ENCODE assay signal across 9 mouse cellular contexts in the genomic region with DNA sequence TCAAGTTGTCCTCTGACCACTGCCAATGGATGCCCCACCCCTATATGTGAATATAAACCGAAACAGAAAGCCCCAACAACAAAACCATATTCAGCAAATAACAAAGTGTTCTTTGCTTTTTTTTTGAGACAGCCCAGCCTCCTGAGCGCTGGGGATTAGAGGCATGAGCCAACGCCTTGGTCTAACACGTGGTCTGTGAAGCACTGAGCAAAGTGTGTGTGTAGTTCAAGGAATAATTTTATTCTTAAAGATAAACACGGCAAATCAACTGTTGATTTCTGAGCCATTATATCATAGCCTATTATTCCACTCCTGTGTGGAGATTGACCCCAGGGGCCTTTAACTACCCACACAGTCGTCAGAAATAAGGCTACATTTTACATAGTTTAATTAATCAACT. TPM values are rescaled to one million over a fixed set of nuclear protein-coding genes. Genes with fewer than 3 reads are reported as not detected.
DNase-seq lines count a peak whose midpoint lies in the region; ATAC-seq and TF ChIP-seq lines count a peak whose summit lies in the region.
"Had no signal": no experiment of that assay in that cellular context is flagged by ENCODE, and none has a peak within 500 bp of the region (broad histone marks: within the 10 kb centered on the region; RNA-seq: fewer than 3 reads in every experiment).

No protein-coding gene starts in this region.

- TF ChIP-seq CTCF in heart, postnatal 0 days (IDR thresholded peaks at IDR 0.05; ENCODE audit: low read depth), result no peak

- H3K27ac ChIP-seq in heart, postnatal 0 days (ENCODE audit: low read depth), result no peak overlapping the region
- no peak overlapping the region for H3K27ac ChIP-seq in hindbrain, embryonic 16.5 days (ENCODE audit: low read depth, low read length)
- no peak overlapping the region for H3K27ac ChIP-seq in midbrain, embryonic 16.5 days (ENCODE audit: low read length)

- no peak for TF ChIP-seq EP300 in heart, postnatal 0 days (IDR thresholded peaks at IDR 0.05; ENCODE audit: low read depth)

- peaks cover 18% of the 10 kb centered on the region for H3K4me1 ChIP-seq in heart, postnatal 0 days (ENCODE audit: control insufficient read depth, insufficient read depth)
- H3K4me1 ChIP-seq in hindbrain, embryonic 16.5 days (ENCODE audit: control insufficient read depth, insufficient read depth, low read depth, low read length), result peaks cover 26% of the 10 kb centered on the region
- peaks cover 25% of the 10 kb centered on the region for H3K4me1 ChIP-seq in midbrain, embryonic 16.5 days (ENCODE audit: control insufficient read depth, insufficient read depth, low read length)

- no peak for DNase-seq in heart, postnatal 0 days (ENCODE audit: low spot score)
- DNase-seq in heart, postnatal 4 days, result no peak
- DNase-seq in adipocyte (ENCODE audit: low spot score), result peak; percentile 50
- no peak for DNase-seq in retina, embryonic 14.5 days (ENCODE audit: low spot score)
- DNase-seq in adrenal gland, postnatal 10 days, result no peak
- DNase-seq in spleen, postnatal 10 days (ENCODE audit: low spot score in 2 of 2), result no peak

- no peak overlapping the region for H3K9ac ChIP-seq in heart, postnatal 0 days (replicated peaks; ENCODE audit: low read depth, low read length)
- H3K9ac ChIP-seq in hindbrain, embryonic 16.5 days (ENCODE audit: low read depth, low read length), result no peak overlapping the region
- no peak overlapping the region for H3K9ac ChIP-seq in midbrain, embryonic 16.5 days (ENCODE audit: low read depth, low read length)

- WGBS in heart, postnatal 0 days, result 70% methylated on average over 6 of the region's 6 CpGs
- WGBS in hindbrain, embryonic 16.5 days, result 79% methylated on average over 6 of the region's 6 CpGs
- 68% methylated on average over 6 of the region's 6 CpGs for WGBS in midbrain, embryonic 16.5 days

- H3K4me3 ChIP-seq in heart, postnatal 0 days (ENCODE audit: low read depth, low read length), result no peak overlapping the region
- H3K4me3 ChIP-seq in hindbrain, embryonic 16.5 days (ENCODE audit: low read length), result no peak overlapping the region
- H3K4me3 ChIP-seq in midbrain, embryonic 16.5 days (ENCODE audit: low read depth, low read length), result peak overlapping the region; percentile 86

- peaks cover 23% of the 10 kb centered on the region for H3K36me3 ChIP-seq in heart, postnatal 0 days (replicated peaks; ENCODE audit: control insufficient read depth, insufficient read depth, low read length)
- H3K36me3 ChIP-seq in hindbrain, embryonic 16.5 days (ENCODE audit: control insufficient read depth, insufficient read depth, low read length), result peaks cover 17% of the 10 kb centered on the region
- H3K36me3 ChIP-seq in midbrain, embryonic 16.5 days (ENCODE audit: control insufficient read depth, insufficient read depth, low read length), result peaks cover 19% of the 10 kb centered on the region

- no peak for ATAC-seq in heart, postnatal 0 days (ENCODE audit: insufficient read depth, low read depth)
- no peak for ATAC-seq in hindbrain, embryonic 16.5 days
- no peak for ATAC-seq in midbrain, embryonic 16.5 days

- H3K27me3 ChIP-seq in heart, postnatal 0 days (ENCODE audit: control insufficient read depth, insufficient read depth, low read length), result no peaks in the 10 kb centered on the region
- no peaks in the 10 kb centered on the region for H3K27me3 ChIP-seq in hindbrain, embryonic 16.5 days (replicated peaks; ENCODE audit: control insufficient read depth, insufficient read depth, low read length)
- no peaks in the 10 kb centered on the region for H3K27me3 ChIP-seq in midbrain, embryonic 16.5 days (ENCODE audit: control insufficient read depth, insufficient read depth, low read depth, low read length)

- no peaks in the 10 kb centered on the region for H3K9me3 ChIP-seq in heart, postnatal 0 days (replicated peaks; ENCODE audit: control insufficient read depth, low read length)
- H3K9me3 ChIP-seq in hindbrain, embryonic 16.5 days (ENCODE audit: control insufficient read depth, low read length), result no peaks in the 10 kb centered on the region
- H3K9me3 ChIP-seq in midbrain, embryonic 16.5 days (replicated peaks; ENCODE audit: control insufficient read depth, low read length, poor library complexity, severe bottlenecking), result no peaks in the 10 kb centered on the region

- peak overlapping the region; percentile 83; the same call in 1 of the 2 replicates for H3K4me2 ChIP-seq in heart, postnatal 0 days (ENCODE audit: low read depth, low read length)
- peak overlapping the region; percentile 93 for H3K4me2 ChIP-seq in hindbrain, embryonic 16.5 days (ENCODE audit: low read length)
- peak overlapping the region; percentile 69 for H3K4me2 ChIP-seq in midbrain, embryonic 16.5 days (ENCODE audit: low read length)

RNA-seq across cellular contexts. Expression of a gene that starts 1.6 kb away (rescaled TPM):
- 85.8 and 104 TPM in 2 replicates for total RNA-seq in heart, postnatal 0 days (2014; rRNA removed; ENCODE audit: low replicate concordance)
- polyA plus RNA-seq in heart, postnatal 0 days (2015; fragmentation: Nextera tagmentation; extraction: Ambion mirVana), result 243 and 248 TPM in 2 replicates
- total RNA-seq in heart, postnatal 4 days (2021), result 100 to 1,000 TPM; 182 to 189 TPM
- 283 and 334 TPM in 2 replicates for polyA plus RNA-seq in hindbrain, embryonic 16.5 days (2015; fragmentation: Nextera tagmentation; extraction: Ambion mirVana)
- polyA plus RNA-seq in midbrain, embryonic 16.5 days (2015; fragmentation: Nextera tagmentation; extraction: Ambion mirVana), result 289 and 307 TPM in 2 replicates
- total RNA-seq in adrenal gland, postnatal 10 days (2021), result 100 to 1,000 TPM; 234 to 247 TPM

RNA-seq across cellular contexts. Expression of a gene that starts 38.5 kb away (rescaled TPM):
- not detected in 2 replicates for total RNA-seq in heart, postnatal 0 days (2014; rRNA removed; ENCODE audit: low replicate concordance)
- polyA plus RNA-seq in heart, postnatal 0 days (2015; fragmentation: Nextera tagmentation; extraction: Ambion mirVana), result 0.08 and 0.10 TPM in 2 replicates
- total RNA-seq in heart, postnatal 4 days (2021), result not detected
- polyA plus RNA-seq in hindbrain, embryonic 16.5 days (2015; fragmentation: Nextera tagmentation; extraction: Ambion mirVana), result 0.10 and 0.30 TPM in 2 replicates
- polyA plus RNA-seq in midbrain, embryonic 16.5 days (2015; fragmentation: Nextera tagmentation; extraction: Ambion mirVana), result 0.11 TPM in 1 of 2 replicates, not detected in the other
- total RNA-seq in adrenal gland, postnatal 10 days (2021), result 1 to 10 TPM; 6.3 to 6.7 TPM
- total RNA-seq: neutrophil, adult 5-6 weeks had no signal

RNA-seq across cellular contexts. Expression of a gene that starts 54.3 kb away (rescaled TPM):
- total RNA-seq in heart, postnatal 0 days (2014; rRNA removed; ENCODE audit: low replicate concordance), result not detected in 2 replicates
- polyA plus RNA-seq in heart, postnatal 0 days (2015; fragmentation: Nextera tagmentation; extraction: Ambion mirVana), result not detected in 2 replicates
- not detected for total RNA-seq in heart, postnatal 4 days (2021)
- not detected in 2 replicates for polyA plus RNA-seq in hindbrain, embryonic 16.5 days (2015; fragmentation: Nextera tagmentation; extraction: Ambion mirVana)
- polyA plus RNA-seq in midbrain, embryonic 16.5 days (2015; fragmentation: Nextera tagmentation; extraction: Ambion mirVana), result not detected in 2 replicates
- total RNA-seq in adrenal gland, postnatal 10 days (2021), result not detected
- total RNA-seq: neutrophil, adult 5-6 weeks had no signal
